In the genomic region with DNA sequence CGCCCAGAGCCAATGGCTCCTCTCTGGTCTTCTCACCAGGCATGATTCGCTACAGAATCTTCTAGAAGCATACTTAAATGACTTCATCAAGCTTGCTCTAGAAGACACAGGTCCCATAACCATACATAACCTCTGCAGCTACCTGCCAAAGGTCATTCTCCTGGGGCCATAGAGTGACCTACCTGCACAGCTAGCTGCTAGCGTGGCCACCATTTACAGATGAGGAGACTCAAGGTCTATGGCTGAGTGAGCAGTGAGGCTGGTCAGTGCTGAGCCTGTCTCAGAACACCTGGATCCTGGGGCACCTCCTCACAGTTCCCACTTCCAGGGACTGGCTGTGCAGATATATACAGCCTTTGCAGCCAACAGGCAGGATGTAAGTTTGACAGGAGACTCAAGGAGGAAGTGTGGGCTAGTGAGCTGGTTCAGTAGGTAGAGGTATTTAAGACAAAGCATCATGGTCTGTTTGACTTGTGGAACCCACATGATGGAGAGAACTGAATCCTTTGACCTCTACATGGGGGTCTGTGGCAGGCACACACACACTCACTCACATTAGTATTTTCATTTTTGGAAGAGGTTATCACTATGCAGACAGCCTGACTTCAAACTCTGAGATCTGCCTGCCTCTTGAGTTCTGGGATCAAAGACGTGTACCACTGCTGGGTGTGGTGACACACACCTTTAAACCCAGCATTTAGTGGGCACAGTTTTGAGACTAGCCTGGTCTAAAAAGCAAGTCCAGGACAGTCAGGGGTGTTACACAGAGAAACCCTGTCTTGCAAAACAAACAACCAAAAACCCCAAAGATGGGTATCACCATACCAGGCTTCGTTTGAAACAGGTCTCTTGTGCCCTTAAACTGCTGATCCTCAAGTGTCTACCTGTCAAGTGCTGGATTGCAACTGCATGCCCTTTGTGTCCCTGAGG, we compare ENCODE assay signal across 1 mouse cellular context.
TF ChIP-seq lines count a peak whose summit lies in the region.

No protein-coding gene starts in this region.

TF ChIP-seq in CH12.LX, 34 proteins besides CTCF, POLR2A, EP300 and RAD21:
- TF ChIP-seq POLR2AphosphoS2 (IDR thresholded peaks at IDR 0.05; ENCODE audit: low read depth, low read length) (peak; percentile 80; the same call in 1 of the 2 replicates), PAX5 (IDR thresholded peaks at IDR 0.05; ENCODE audit: low read length) (no peak)
